Mouse (Mus musculus): ENCODE results near the gene Picalm. TPM values are rescaled to one million over a fixed set of nuclear protein-coding genes. Genes with fewer than 3 reads are reported as not detected.

Gene Picalm
- polyA plus RNA-seq (2014; fragmentation: Illumina TruSeq; extraction: RNeasy Lipid Tissue Mini Kit (QIAGEN cat#74804); ENCODE audit: low read depth, low replicate concordance), result 766 TPM

DNA sequence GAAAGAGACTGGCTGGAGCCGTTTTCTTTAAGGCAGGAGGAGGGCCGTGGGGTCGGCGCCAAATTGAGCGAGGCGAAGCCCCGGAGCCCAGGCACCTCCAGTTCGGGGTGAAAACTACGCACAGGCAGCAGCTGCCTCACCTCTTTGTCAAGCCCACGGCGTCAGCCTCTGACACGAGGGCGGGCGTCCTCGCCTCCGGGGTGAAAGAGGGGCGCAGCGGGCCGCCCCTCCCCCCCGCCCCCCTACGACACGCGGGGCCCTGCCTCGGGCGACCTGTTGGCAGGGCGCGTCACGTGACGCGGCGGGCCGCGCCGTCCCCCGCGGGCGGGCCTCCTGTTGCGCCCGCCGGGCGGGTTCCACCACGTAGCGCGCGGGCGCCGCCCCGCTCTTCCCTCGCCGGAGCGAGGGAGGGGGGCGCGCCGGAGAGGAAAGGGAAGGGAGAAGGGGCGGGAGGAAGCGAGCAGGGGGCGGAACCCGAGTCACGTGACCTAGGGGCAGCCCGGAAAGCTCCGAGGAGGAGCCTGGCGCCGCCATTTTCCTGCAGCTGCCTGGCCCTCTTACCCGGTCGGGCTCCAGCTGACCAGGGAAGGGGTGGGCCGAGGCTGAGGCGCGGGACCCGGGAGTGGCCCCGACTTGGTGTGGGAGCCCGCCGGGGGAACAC, at the start of gene Picalm:
TSS of gene Picalm (plus strand) at position 482 of the 661 bp plus-strand sequence.

Other genes starting within 250 kb of the Picalm start
- gene Ccdc81, start 226.6 kb upstream of the Picalm start, polyA plus RNA-seq (2014; fragmentation: Illumina TruSeq; extraction: RNeasy Lipid Tissue Mini Kit (QIAGEN cat#74804); ENCODE audit: low read depth, low replicate concordance), result not detected
- 111 TPM for gene Hikeshi, start 189.0 kb upstream of the Picalm start, polyA plus RNA-seq (2014; fragmentation: Illumina TruSeq; extraction: RNeasy Lipid Tissue Mini Kit (QIAGEN cat#74804); ENCODE audit: low read depth, low replicate concordance)
- 78.8 TPM for gene Eed, start 149.2 kb upstream of the Picalm start, polyA plus RNA-seq (2014; fragmentation: Illumina TruSeq; extraction: RNeasy Lipid Tissue Mini Kit (QIAGEN cat#74804); ENCODE audit: low read depth, low replicate concordance)
- not detected for gene Ccdc83, start 135.6 kb downstream of the Picalm start, polyA plus RNA-seq (2014; fragmentation: Illumina TruSeq; extraction: RNeasy Lipid Tissue Mini Kit (QIAGEN cat#74804); ENCODE audit: low read depth, low replicate concordance)
- gene Sytl2, start 172.0 kb downstream of the Picalm start, polyA plus RNA-seq (2014; fragmentation: Illumina TruSeq; extraction: RNeasy Lipid Tissue Mini Kit (QIAGEN cat#74804); ENCODE audit: low read depth, low replicate concordance), result 45.4 TPM